Mouse (Mus musculus) induced T-regulatory cell, adult 2 months (primary cell): Measurements from ENCODE around the gene Tada1.

Source experiments
- DNase-seq: peaks from one replicate; pipeline ENCODE4 v3.0.0-alpha.2; 2012; ENCODE audit warnings: low read depth

Tada1 gene

DNA sequence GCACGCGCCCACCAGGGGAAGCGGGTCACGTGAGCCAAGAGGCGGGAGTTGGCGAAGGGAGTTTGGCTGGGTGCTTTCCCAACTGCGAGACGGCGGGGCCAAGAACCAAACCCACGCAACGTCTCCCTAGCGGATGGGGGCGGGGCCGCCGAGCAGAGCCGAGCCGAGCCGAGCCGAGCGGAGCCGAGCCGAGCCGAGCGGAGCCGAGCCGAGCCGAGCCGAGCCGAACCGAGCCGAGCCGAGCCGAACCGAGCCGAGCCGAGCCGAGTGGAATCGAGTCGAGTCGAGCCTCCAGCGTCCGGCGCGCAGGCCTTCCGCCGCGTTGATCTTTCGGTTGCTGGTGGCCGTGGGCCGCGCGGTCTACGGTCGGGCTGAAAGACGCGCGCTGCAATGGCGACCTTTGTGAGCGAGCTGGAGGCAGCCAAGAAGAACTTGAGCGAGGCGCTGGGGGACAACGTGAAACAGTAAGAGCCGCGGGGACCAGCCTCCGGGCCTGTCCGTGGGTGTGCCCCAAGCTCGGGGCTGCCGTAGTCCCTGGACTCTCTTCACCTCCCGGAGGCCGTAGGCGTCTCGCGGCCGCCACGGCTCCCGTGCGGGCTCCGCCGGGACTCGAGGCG lies at the start of gene Tada1:
Gene Tada1 (plus strand): TSS at position 85 of the 617 bp plus-strand sequence.
- DNase-seq, result peak; percentile 95

DNA sequence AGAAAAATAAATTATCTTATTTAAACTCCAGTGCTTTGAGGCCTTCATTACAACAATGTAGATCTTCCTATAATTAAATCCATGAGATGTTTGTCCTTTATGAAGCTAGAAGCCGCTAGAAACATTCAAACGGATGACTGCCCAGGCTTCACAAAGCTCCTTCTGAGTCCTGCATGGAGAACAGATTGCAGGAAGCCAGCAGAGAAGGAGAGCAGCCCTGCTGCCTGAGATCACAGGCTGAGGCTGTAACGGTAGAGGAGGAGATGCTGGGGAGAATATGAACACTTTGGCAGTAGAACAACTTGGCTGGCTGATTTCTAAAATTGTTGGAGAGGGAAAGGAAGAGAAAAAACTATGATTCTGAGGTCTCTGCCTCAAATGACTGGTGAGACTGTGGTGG lies 48.1 kb upstream of the Tada1 start:
- no peak for DNase-seq

DNA sequence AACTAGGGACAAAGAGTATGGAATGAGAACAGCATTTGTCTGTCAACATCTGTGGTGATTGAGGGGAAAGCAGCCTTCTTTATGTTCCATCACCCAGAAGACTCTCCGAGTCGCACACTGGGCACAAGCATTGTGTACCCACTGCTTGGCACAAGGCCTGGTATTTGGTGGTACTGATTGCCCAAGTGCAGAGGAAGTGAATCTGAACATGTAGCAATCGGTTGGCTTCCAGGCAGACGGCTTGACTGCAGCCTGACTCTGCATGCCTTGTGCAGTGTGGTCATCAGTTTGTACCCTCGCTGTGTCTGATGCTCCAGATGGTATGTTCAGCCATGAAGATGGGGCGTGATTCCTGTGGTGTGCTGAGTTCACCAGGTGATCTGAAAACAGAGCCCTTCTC lies 39.8 kb upstream of the Tada1 start:
- no peak for DNase-seq

DNA sequence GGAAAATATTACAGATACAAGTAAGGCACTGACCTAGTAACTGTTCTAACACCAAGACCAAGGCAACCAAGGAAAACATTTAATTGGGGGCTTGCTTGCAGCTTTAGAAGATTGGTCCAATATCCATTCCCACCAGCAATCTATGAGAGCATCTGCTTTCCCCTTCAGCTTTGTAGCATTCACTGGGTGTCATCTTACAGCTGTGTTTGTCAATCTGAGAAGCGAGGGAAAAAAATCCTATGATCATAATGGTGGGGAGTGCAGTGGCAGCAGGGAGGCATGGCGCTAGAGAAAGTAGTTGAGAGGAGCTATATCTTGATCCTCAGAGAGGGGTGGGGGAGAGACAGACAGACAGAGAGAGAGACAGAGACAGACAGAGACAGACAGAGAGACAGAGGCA lies 36.8 kb upstream of the Tada1 start:
- no peak for DNase-seq

DNA sequence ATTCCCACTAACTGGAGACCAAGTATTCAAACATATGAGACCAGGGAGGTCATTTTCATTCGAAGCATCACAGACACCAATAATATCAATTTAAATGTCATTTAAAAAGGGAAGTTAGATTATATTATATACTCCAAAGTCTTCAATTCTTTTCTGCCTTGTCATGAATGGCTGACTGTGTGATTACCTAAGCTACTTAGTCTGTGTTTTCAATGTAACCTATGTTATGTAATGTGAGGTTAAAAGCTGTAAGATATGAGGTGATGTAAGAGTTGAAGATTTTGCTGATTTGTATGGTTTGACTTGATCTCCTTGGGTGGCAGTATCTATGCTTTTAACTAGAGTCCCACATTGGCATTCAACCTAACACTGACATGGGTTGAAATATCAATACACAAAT lies 36.4 kb upstream of the Tada1 start:
- DNase-seq, result no peak

DNA sequence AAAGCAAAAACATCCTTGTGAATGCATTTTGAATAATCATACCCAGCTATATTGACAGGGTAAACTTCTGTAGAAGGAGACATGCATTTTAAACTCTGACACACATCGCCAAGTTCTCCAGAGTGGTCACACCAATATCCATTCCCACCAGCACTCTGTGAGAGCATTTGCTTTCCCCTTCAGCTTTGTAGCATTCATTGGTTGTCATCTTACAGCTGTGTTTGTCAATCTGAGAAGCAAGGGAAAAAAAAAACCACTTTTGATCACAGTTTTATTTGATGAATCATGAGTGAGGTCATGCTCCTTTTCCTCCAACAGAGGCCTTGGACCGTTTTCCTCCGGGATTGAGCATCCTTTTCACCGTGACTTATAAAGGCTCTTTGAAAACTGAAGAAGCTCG lies 35.3 kb upstream of the Tada1 start:
- DNase-seq, result no peak

DNA sequence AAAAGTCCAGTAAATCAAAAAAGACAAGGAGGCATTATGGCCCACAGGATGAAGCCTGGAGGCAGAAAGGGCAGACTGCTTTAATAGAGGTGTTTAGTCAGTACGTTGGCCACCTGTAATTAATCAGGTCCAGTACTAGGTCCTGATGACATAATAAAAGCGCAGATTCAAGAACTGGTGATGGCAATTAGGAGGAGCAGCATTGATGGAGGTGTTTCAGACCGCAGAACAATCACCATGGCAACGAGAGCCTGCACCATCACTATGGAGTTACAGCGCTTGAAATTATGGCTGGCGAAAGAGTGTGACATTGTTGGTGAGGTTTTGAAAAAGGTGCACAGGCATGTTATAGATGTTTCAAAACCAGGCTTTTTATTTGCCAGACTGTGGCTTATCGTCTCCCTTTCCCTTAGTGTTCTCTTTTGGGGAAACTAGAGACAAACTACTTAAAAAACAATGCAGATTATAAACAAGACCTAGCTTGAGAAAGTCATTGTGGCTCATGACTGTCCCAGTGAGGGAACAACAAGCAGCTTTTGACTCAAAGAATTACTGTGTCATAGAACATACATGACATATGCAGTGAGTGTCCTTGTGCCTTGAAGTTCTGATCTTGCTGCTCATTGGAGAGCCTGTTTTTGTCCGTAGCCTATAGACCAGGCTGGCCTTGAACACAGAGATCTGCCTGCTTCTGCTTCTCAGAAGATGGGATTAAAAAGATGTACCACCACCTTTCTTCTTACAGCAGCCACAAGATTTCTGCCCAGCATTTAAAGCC lies 34.4 kb upstream of the Tada1 start:
- no peak for DNase-seq

DNA sequence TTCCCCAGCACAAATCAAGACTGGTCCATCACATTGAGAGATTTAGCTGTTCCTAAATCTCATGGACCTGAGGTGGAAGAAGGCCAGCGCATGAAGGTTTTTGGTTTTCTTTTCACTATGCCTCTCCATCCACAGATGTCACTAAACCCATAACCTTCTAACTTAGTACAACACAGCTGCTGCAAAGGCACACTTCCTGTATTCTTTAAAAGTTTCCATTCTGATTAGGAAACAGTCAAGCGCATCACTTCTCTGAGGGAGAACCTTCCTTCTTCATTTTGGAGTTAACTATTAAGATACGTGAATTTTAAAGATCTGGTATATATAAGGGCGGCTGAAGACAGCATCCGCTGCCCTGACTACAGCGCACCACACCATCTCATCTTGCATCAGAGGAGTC lies 33.3 kb upstream of the Tada1 start:
- no peak for DNase-seq

DNA sequence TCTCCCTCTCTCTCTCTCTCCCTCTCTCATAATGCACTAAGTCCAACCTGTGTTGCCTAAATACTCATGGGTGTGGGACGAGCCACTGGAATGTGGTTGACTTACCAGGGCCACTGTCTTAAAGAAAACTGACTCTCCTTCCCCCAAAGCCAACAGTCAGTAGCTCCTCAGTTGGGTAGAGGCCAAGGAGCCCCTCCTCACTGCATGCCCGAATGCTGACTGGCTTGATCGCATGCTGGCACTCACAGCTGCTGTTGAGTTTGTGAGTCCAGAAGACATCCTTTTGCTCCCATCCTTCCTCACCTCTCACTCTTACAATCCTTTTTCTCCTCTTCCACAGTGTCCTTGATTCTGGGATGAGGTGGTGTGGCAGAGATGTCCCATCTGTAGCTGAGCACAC lies 32.0 kb upstream of the Tada1 start:
- DNase-seq, result no peak

DNA sequence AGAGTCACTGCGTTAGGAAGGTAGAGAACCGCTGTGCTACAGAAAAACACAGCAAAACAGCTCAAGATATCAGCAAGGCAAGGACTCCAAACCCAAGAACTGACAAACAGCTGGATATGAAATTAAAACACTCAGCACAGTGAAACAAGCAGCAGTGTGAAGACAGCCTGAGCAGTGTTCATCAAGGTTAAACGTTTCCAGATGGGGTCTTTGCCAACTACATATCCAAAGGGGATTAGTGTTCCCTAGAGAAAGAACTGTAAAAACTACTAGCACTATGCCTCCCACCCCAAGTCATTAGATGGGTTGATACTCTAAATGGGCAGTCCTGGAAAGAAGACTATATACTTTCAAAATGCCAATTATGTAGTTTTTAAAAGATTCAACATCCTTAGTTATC lies 29.6 kb upstream of the Tada1 start:
- DNase-seq, result no peak

DNA sequence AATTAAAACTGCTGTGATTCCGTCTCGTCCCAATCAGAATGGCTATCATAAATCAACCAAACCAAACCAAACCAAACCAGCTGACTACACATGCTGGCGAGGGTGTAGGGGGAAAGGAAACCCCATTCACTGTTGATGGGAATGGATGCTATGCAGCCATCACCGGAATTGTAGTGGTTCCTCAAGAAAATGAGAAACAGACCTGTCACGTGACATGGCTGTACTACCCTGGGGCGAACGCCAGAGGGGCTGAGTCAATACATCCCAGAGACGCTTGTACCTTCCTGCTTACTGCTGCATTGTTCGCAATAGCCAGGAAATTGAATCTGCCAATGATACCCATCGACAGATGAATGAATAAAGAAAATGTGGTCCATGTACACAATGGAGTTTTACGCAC lies 29.1 kb upstream of the Tada1 start:
- DNase-seq, result no peak

DNA sequence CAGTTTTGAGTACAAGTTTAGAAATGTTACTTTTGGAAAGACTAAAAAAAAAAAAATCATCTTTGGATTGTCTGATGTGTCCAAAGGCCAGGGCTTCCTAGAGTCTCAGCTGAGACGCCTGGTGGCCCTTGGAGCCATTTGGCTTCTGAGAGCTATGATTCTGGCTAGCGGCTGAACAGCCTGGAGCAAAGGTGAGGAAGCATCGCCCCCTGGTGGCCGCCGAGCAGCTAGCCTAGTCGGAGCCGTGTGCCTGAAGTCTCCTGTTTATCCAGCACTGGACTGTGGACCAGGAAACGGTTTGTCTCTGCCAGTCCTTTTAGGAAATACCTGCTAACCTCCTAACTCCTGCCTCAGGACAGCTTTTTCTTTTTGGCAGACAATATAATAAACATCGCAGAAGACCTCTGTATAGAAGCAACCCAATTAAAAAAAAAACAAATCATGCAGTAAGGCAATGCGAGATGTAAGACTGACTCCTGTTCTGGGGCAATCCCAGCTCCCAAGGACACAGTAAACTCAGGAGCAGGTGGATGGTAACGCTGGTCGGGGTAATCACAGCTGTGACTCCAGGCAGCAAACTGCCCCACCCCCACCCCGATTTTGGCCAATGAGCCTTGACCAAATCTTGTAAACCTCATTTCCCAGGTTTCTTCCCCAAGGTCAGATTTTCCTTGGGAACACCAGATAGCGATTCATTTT lies 18.6 kb upstream of the Tada1 start:
- peak; percentile 75 for DNase-seq

DNA sequence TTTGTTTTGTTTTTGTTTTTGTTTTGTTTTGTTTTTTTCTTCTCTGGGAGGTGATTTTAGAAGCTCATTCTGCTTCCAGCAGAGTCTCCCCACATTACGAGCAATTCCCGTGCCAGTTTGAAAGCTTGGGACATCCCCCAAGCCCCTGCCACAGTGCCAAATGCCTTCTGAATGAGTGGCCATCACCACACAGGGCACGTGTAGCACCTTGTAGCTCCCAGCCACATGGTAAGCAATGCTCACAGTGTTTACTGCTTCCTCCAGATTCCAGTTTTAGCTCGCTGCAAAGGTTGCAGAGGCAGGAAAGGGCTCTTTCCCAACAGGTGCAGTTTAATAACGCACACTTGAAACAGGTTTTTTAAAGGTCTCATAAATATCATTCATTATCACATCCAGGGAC lies 18.0 kb upstream of the Tada1 start:
- DNase-seq, result no peak

DNA sequence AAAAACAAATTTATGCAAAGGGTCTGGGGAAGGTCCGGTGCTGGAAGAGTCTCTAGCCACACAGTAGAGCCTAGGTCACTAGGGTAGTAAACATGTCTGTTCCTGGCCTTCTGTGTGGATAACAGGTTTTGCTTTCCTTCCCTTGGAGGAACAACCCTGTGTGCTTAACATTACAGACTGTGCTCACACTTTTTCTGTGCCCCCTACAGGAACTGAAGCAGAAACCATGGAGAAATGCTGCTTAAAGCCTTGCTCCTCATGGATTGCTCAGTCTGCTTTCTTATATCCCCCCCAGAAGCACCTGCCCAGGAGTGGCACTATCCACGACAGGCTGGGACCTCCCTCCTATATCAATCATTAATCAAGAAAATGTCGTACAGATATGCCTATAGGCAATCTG lies 17.1 kb upstream of the Tada1 start:
- DNase-seq, result no peak

DNA sequence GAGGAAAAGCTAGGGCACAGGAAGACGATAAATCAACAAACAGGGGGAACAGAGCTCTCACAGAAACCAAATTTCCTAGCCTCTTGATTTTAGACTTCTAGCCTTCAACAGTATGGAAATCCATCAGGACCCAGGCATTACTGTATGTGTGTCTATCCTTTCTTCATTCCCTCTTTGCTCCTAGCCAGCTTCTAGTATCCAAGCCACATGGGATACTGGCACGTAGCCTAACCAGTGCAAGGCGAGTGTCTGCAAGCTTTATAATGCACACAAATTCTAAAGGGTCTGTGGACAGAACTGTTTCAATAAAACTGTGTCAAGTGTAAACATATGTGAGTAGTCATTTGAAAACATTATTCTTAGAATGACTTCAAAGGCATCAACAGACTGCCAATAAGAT lies 16.2 kb upstream of the Tada1 start:
- no peak for DNase-seq

DNA sequence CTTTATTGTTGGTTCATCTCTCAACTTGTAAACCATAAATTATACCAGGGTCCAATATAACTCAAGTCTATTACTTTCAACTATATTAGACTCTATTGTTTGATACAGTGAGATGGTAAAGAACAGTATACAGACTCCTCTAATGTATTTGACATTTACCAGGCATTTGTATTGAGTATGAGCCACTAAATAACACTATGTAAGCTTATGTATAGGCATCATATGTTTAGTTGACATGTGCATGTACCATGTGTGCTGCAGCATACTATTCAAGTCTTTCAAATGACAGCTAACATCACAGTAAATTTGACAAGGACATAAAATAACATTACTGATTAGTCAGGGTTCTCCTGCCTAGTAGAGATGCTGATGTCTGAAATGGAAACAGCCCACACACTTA lies 15.8 kb upstream of the Tada1 start:
- no peak for DNase-seq

DNA sequence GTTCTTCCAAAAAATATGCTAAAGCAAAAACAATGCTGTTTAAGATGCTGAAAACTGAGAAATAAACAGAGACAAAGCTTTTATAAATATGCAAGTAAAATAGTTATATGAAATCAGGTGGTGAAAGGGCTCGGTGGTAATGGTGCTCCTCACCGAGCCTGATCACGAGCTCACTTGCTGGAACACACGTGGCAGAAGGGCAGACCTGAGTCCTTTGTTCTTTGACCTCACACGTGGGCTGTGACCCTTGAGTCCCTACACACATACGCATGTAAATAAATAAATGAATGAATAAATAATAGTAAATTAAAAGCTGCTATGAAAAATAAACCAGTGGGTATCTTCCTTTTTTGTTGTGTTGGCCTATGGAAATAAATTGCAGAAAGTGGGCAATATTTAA lies 1.7 kb upstream of the Tada1 start:
- no peak for DNase-seq

DNA sequence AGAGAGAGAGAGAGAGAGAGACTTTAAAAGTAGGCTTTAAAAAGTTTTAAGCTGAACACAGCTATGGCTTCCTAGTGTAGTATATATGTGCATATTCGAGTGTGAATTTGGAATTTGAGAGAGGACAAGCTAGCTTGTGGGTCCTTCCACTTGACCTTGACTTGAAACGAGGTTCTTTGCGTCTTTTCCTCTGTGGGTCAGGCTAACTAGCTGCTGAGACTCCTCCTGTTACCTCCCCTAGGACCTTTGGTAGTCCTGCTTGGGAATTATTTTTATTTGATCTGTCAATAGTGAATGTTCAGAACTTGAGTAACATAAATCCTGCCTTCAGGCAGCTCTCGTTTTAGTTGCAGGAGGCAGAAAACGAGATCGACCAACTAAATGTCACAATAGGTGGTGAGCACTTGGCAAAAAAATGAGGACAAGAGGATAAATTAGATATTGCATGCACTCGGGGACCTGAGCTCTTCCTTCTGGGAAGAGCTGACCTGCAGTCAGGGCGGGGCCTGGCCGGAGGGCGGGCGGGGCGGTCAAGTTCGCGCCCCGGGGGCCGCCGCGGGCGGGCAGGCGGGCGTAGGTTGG lies 375 bp upstream of the Tada1 start:
- no peak for DNase-seq

DNA sequence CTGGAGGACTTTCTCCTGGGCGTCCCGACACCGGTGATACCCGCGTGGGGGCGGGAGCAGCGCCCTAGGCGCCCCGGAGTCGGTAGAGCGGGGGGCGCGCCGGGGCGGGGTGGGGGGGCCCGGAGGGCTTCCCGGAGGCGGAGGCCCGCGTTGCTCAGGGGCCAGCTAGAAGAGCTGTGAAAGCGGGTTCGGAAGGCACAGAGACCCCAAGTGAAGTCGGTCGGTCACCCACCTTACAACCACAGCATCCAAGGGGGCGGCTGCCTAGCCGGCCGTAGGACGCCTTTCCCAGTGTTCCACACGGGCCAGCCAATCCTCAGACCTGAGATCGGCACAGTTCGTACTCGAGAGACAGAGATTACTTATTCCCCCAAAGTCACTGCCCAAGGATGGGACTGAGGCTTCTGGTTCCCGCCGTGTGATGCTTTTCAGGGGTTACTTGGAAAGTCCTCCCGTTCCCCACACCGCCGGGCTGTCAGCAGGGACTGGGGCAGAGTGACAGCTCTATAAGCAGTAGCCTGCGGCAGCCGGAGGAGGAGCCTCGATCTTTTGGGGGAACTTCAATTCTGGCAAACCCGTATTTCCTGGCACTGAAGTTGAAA lies 834 bp downstream of the Tada1 start:
- DNase-seq, result peak; percentile 84

DNA sequence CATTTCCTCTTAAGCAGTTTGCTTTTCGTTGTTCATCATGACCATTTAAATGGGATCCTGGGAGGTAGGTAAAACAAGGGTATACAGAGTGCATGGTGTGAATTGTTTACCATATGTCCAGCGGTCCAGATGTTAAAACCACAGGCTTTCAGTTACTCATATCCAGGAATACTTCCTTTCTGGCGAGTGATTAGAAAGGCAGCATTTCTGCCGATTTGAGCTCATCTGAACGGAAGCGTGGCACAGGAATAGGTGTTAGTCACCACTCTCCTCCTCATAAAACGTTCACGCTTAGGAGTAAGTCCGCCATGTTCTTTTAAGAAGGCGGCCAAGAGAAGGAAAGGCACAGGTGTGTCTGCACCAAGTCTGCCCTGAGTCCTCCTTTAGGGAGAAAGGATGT lies 2.4 kb downstream of the Tada1 start:
- no peak for DNase-seq

DNA sequence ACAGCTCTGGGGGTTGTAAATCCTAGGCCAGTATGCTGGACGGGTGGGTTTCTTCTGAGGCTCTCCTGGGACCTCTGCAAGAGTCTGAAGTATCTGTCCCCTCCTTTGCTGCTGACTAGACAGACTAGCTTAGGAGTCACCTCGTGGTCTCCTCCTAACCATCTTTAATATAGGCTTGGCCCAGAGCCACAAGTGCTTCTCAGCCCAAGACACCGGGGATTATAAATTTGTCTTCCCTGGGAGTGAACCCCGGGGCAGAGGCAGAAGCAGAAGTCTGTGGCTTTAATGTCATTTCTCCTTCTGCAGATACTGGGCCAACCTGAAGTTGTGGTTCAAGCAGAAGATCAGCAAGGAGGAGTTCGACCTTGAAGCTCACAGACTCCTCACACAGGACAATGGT lies 2.9 kb downstream of the Tada1 start:
- DNase-seq, result no peak

DNA sequence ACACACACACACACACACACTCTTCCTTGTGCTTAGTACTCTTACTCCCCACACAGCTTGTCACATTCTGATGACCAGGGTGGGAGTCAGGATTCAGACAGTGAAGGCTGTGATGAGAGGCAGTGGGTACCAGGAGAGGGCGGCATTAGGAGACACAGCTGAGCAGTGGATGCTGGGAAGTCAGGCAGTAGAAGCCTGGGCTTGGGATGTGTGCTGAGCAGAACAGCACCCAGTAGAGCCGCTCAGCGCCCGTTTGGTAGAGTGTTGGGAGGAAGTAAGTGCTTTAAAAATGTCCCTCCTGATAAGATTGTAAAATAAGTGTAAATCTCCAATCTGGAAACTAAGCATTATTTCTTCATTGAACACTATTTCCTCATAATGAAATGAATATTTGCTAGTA lies 3.7 kb downstream of the Tada1 start:
- DNase-seq, result no peak

DNA sequence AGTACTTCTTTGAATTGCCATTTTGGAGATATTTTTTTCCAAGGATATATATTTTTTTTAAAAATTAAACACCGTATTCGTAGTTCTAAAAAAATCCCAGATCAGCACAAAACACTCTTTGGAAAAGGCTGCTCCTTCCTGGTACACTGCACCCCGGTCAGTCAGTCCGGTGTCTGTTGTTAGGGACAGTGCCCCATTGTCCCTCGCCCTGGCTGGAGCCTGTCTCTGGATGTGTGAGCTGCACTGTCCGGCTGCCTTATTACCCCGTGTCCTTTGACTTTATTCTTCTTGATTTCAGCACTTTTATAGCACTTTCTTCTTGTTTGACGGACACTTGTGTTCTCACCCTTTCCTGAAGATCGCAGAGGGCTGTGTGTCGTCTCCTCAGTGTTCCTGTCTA lies 5.7 kb downstream of the Tada1 start:
- DNase-seq, result no peak
